Mouse (Mus musculus): ENCODE results near the gene Cenpu. TPM values are rescaled to one million over a fixed set of nuclear protein-coding genes. Genes with fewer than 3 reads are reported as not detected.
A peak's percentile ranks its signal among the peaks of the same experiment; 100 is the strongest.

Gene Cenpu
- polyA plus RNA-seq, 1 experiment from 2014 or later, result 8.2 TPM

DNA sequence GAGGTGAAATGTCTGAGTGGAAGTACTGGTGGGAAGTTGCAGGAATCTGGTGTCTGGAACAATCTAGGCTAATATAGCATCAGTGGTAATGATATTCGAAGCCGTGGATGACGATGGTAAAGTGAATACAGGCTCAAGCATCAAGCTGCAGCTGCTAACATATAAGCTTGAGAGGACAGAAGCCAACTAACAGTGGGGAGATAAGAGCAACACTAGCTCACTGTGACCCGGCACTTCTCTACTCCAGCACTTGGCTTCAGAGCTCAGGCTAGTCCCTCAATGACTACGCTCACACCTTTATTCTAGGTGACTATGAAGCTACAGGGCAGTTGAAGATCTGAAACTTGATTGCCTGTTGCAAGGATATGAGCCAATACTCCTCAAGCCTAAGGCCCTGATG, 46.9 kb downstream of the Cenpu start:
- no peak overlapping the region for H3K27ac ChIP-seq (ENCODE audit: low read depth)
- H3K27me3 ChIP-seq (ENCODE audit: insufficient read depth, low read length), result no peaks in the 10 kb centered on the region
- H3K36me3 ChIP-seq (replicated peaks; ENCODE audit: insufficient read depth, low read length), result no peaks in the 10 kb centered on the region; the same call in 1 of the 2 replicates
- 75% methylated on average over 5 of the region's 5 CpGs for WGBS (ENCODE audit: insufficient replicate concordance)
- TF ChIP-seq EP300 (IDR thresholded peaks at IDR 0.05; ENCODE audit: low read depth), result no peak
- no peak for TF ChIP-seq CTCF (IDR thresholded peaks at IDR 0.05; ENCODE audit: low read depth)
- no peak overlapping the region for H3K4me2 ChIP-seq (ENCODE audit: low read depth, low read length)
- ATAC-seq, result no peak
- H3K9me3 ChIP-seq (ENCODE audit: low read length), result no peaks in the 10 kb centered on the region
- no peak for DNase-seq
- no peak overlapping the region for H3K4me3 ChIP-seq (ENCODE audit: low read depth, low read length)
- no peak overlapping the region for H3K9ac ChIP-seq (replicated peaks)
- H3K4me1 ChIP-seq (ENCODE audit: insufficient read depth), result 0 out of 2 replicates have a peak, but pooled peaks cover 6% of the 10 kb centered on the region

DNA sequence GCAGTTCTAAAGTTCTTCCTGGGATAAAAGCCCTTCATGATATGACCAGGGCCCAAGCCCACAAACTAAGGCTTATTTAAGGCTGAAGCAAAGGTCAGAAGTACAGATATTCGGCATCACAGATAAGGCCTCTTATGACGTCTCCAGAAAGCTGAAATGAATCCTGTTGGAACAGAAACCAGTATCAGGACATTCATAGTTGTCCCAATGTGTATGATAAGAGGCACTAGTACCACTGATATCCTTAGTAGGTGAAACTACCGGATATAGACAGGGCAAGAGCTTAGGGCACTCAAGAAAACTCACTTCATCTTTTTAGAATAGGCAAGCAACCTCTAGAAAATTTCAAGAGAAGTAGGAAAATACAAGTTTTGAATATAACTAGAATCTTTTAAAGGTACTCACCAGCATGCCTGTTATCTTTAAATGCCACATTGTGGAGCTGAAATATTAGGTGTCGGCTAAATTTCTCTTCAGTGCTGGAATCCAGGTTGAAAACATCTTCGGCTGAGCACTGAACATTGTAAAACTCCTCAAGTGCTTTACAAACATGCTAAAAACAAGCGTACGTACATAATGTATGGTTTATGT, 47.6 kb downstream of the Cenpu start:
- no peak overlapping the region for H3K4me3 ChIP-seq (ENCODE audit: low read depth, low read length)
- H3K4me2 ChIP-seq (ENCODE audit: low read depth, low read length), result no peak overlapping the region
- no peaks in the 10 kb centered on the region for H3K9me3 ChIP-seq (ENCODE audit: low read length)
- DNase-seq (no peak), ATAC-seq (no peak)
- no peaks in the 10 kb centered on the region; the same call in 1 of the 2 replicates for H3K36me3 ChIP-seq (replicated peaks; ENCODE audit: insufficient read depth, low read length)
- 62% methylated on average over 7 of the region's 7 CpGs for WGBS (ENCODE audit: insufficient replicate concordance)
- TF ChIP-seq EP300 (IDR thresholded peaks at IDR 0.05; ENCODE audit: low read depth) (no peak), CTCF (IDR thresholded peaks at IDR 0.05; ENCODE audit: low read depth) (no peak)
- H3K27ac ChIP-seq (ENCODE audit: low read depth), result no peak overlapping the region
- 0 out of 2 replicates have a peak, but pooled peaks cover 6% of the 10 kb centered on the region for H3K4me1 ChIP-seq (ENCODE audit: insufficient read depth)
- H3K27me3 ChIP-seq (ENCODE audit: insufficient read depth, low read length), result no peaks in the 10 kb centered on the region
- no peak overlapping the region for H3K9ac ChIP-seq (replicated peaks)

DNA sequence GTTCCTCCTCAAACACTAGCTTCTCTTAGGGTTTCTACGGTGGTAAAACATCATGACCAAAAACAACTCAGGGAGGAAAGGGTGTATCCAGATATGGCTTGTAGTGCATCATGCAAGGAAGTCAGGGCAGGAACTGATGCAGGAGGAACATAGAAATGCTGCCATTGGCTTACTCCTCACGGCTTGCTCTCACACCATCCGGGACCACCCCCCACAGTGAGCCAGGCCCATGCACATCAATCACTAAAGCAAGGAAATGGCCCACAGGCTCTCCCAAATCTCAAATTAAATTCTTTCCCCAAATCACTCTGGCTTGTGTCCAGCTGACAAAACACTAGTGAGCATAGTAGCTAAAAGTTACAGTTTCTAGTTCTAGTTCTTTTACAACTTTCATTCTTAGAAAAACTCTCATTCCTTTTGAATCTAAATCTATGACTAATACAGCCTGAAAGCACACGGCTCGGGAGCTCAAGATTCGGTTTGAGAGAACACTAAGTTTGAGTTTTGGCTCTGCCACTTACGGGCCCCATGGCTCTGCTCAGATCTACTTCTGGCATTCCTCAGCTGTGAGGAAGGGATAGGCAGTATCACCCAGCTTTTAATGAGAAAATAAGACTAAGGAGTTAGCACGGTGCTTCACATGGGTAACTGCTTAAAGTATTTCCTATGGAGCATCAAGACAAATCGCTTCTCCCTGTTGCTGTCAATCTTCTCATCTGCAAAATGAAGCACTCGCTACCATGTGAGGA, 49.3 kb downstream of the Cenpu start:
- WGBS (ENCODE audit: insufficient replicate concordance), result 62% methylated on average over 10 of the region's 10 CpGs
- TF ChIP-seq CTCF (IDR thresholded peaks at IDR 0.05; ENCODE audit: low read depth) (no peak), EP300 (IDR thresholded peaks at IDR 0.05; ENCODE audit: low read depth) (no peak)
- Histone ChIP-seq H3K4me2 (ENCODE audit: low read depth, low read length) (no peak overlapping the region), H3K4me3 (ENCODE audit: low read depth, low read length) (no peak overlapping the region), H3K27me3 (ENCODE audit: insufficient read depth, low read length) (no peaks in the 10 kb centered on the region), H3K9ac (replicated peaks) (no peak overlapping the region), H3K27ac (ENCODE audit: low read depth) (no peak overlapping the region), H3K9me3 (ENCODE audit: low read length) (no peaks in the 10 kb centered on the region), H3K36me3 (replicated peaks; ENCODE audit: insufficient read depth, low read length) (peaks cover 5% of the 10 kb centered on the region; the same call in 1 of the 2 replicates), H3K4me1 (ENCODE audit: insufficient read depth) (no peaks in the 10 kb centered on the region)
- no peak for DNase-seq
- no peak for ATAC-seq

DNA sequence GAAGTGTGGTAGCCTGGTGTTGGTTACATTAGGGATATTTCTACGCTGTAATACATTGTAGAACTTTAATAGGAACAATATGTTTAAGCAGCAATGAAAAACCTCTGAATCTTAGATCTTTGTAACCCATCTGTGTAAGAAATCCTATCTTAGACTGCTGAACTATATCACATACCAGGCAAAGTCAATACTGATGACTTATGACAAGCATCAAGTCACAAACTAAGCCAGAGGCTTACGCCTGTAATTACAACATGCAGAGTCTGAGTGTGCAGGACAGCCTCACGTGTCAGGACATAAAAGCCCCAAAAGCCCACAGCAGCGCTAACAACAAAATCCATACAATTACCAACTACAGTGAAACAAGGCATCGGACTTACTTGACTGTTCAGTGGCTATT, 51.8 kb downstream of the Cenpu start:
- no peak overlapping the region for H3K27ac ChIP-seq (ENCODE audit: low read depth)
- WGBS (ENCODE audit: insufficient replicate concordance), result 91% methylated on average over 5 of the region's 5 CpGs
- H3K9ac ChIP-seq (replicated peaks), result no peak overlapping the region
- no peak overlapping the region for H3K4me3 ChIP-seq (ENCODE audit: low read depth, low read length)
- H3K9me3 ChIP-seq (ENCODE audit: low read length), result no peaks in the 10 kb centered on the region
- H3K27me3 ChIP-seq (ENCODE audit: insufficient read depth, low read length), result no peaks in the 10 kb centered on the region
- no peak overlapping the region for H3K4me2 ChIP-seq (ENCODE audit: low read depth, low read length)
- ATAC-seq, result no peak
- DNase-seq, result no peak
- TF ChIP-seq CTCF (IDR thresholded peaks at IDR 0.05; ENCODE audit: low read depth) (no peak), EP300 (IDR thresholded peaks at IDR 0.05; ENCODE audit: low read depth) (no peak)
- peaks cover 5% of the 10 kb centered on the region; the same call in 1 of the 2 replicates for H3K36me3 ChIP-seq (replicated peaks; ENCODE audit: insufficient read depth, low read length)
- H3K4me1 ChIP-seq (ENCODE audit: insufficient read depth), result no peaks in the 10 kb centered on the region

DNA sequence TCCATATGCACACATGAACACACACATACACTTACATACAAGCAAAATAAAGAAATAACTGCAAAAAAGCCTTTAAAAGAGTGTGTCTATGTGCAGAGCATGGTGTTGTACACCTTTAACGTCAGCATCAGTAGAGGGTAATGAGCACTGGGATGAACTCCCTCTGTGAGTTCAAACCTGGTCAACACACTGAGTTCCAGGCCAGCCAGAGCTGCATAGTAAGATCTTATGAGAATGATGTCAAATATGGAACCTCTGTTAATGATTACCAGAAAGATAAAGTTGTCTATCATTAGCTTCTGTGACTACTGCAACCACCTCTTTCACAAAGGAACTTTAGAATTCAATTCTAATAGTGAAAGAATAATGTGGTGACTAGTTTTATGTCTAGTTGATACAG, 55.1 kb downstream of the Cenpu start:
- Histone ChIP-seq H3K27ac (ENCODE audit: low read depth) (no peak overlapping the region), H3K9me3 (ENCODE audit: low read length) (no peaks in the 10 kb centered on the region), H3K9ac (replicated peaks) (no peak overlapping the region), H3K36me3 (replicated peaks; ENCODE audit: insufficient read depth, low read length) (peaks cover 8% of the 10 kb centered on the region), H3K4me3 (ENCODE audit: low read depth, low read length) (no peak overlapping the region), H3K4me1 (ENCODE audit: insufficient read depth) (no peaks in the 10 kb centered on the region), H3K27me3 (ENCODE audit: insufficient read depth, low read length) (no peaks in the 10 kb centered on the region), H3K4me2 (ENCODE audit: low read depth, low read length) (no peak overlapping the region)
- no peak for DNase-seq
- TF ChIP-seq EP300 (IDR thresholded peaks at IDR 0.05; ENCODE audit: low read depth) (no peak), CTCF (IDR thresholded peaks at IDR 0.05; ENCODE audit: low read depth) (no peak)
- ATAC-seq, result peak; percentile 67
- WGBS (ENCODE audit: insufficient replicate concordance), result 69% methylated on average over 1 of the region's 1 CpGs

DNA sequence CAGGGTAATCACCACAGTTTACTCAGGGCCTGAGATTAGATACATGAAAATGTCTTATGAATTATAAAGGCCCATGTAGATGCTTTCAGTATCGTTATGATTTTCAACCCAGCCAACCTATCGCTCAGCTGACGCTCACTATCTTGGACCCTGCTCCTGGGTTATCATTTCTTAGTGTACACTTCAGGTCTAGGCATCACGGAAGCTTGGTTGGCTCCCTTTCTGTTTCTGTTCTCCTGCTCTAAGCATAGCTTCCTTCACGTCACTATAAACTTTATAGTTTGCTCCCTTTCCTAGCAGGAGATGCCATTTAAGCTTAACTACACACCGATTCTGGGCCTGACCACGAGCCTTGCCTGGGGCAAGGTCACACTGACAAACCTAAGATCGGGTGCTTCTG, 59.7 kb downstream of the Cenpu start:
- no peak overlapping the region for H3K9ac ChIP-seq (replicated peaks)
- ATAC-seq, result no peak
- no peak overlapping the region for H3K27ac ChIP-seq (ENCODE audit: low read depth)
- H3K9me3 ChIP-seq (ENCODE audit: low read length), result no peaks in the 10 kb centered on the region
- no peak overlapping the region for H3K4me3 ChIP-seq (ENCODE audit: low read depth, low read length)
- H3K27me3 ChIP-seq (ENCODE audit: insufficient read depth, low read length), result no peaks in the 10 kb centered on the region
- peaks cover 7% of the 10 kb centered on the region for H3K4me1 ChIP-seq (ENCODE audit: insufficient read depth)
- 83% methylated on average over 8 of the region's 8 CpGs for WGBS (ENCODE audit: insufficient replicate concordance)
- H3K36me3 ChIP-seq (replicated peaks; ENCODE audit: insufficient read depth, low read length), result peaks cover 3% of the 10 kb centered on the region
- TF ChIP-seq EP300 (IDR thresholded peaks at IDR 0.05; ENCODE audit: low read depth) (no peak), CTCF (IDR thresholded peaks at IDR 0.05; ENCODE audit: low read depth) (no peak)
- DNase-seq, result no peak
- no peak overlapping the region for H3K4me2 ChIP-seq (ENCODE audit: low read depth, low read length)
